ENCODE assay signal across 26 mouse cellular contexts in genomic region chr14:58985838-58986237, GRCm38 (mm10).
DNase-seq lines count a peak whose midpoint lies in the region; ATAC-seq lines count a peak whose summit lies in the region.
"Had no signal": no experiment of that assay in that cellular context is flagged by ENCODE, and none has a peak within 500 bp of the region (broad histone marks: within the 10 kb centered on the region; RNA-seq: fewer than 3 reads in every experiment).

No protein-coding gene starts in this region.

- DNase-seq in forebrain, embryonic 10.5 days (ENCODE audit: extremely low spot score, low spot score) = no peak
- DNase-seq in hindbrain, embryonic 10.5 days (ENCODE audit: low spot score) = no peak
- DNase-seq in retina, postnatal 1 day = peak; percentile 43
- no peak for DNase-seq in ovary, postnatal 10 days (ENCODE audit: low spot score)
- DNase-seq: adrenal gland, postnatal 10 days; cerebellum, adult 11-12 months; cerebellum, adult 9-11 months; embryo, embryonic 11 days; gastrocnemius, postnatal 14 days; kidney, adult 8-10 months; kidney, postnatal 4 days; liver; lung, embryonic 14.5 days; lung, postnatal 14 days; thymus, postnatal 4 days had no signal

- no peaks in the 10 kb centered on the region for H3K36me3 ChIP-seq in forebrain, embryonic 13.5 days (ENCODE audit: poor library complexity, severe bottlenecking)
- H3K36me3 ChIP-seq in forebrain, embryonic 10.5 days (replicated peaks) = no peaks in the 10 kb centered on the region
- no peaks in the 10 kb centered on the region for H3K36me3 ChIP-seq in hindbrain, embryonic 16.5 days (ENCODE audit: control insufficient read depth, insufficient read depth, low read length)
- no peaks in the 10 kb centered on the region for H3K36me3 ChIP-seq in hindbrain, embryonic 10.5 days
- no peaks in the 10 kb centered on the region for H3K36me3 ChIP-seq in neural tube, embryonic 13.5 days
- no peaks in the 10 kb centered on the region for H3K36me3 ChIP-seq in neural tube, embryonic 15.5 days
- H3K36me3 ChIP-seq: embryonic facial prominence, embryonic 12.5 days; heart, embryonic 10.5 days; heart, embryonic 15.5 days had no signal

- peak; percentile 83 for ATAC-seq in forebrain, embryonic 13.5 days
- ATAC-seq in hindbrain, embryonic 16.5 days = peak; percentile 56; the same call in 1 of the 2 replicates
- 0 out of 2 replicates have a peak, but pooled peaks have one; percentile 43 for ATAC-seq in neural tube, embryonic 13.5 days (ENCODE audit: low read depth)
- ATAC-seq in neural tube, embryonic 15.5 days (ENCODE audit: low FRiP score) = no peak
- ATAC-seq: intestine, embryonic 16.5 days had no signal

- no peak overlapping the region for H3K27ac ChIP-seq in forebrain, embryonic 13.5 days
- no peak overlapping the region for H3K27ac ChIP-seq in forebrain, embryonic 10.5 days
- no peak overlapping the region for H3K27ac ChIP-seq in hindbrain, embryonic 16.5 days (ENCODE audit: low read depth, low read length)
- no peak overlapping the region for H3K27ac ChIP-seq in hindbrain, embryonic 10.5 days
- H3K27ac ChIP-seq in neural tube, embryonic 13.5 days (replicated peaks) = no peak overlapping the region
- no peak overlapping the region for H3K27ac ChIP-seq in neural tube, embryonic 15.5 days (replicated peaks)
- H3K27ac ChIP-seq: embryonic facial prominence, embryonic 12.5 days; heart, embryonic 10.5 days; heart, embryonic 15.5 days; kidney, postnatal 0 days; liver, embryonic 14.5 days had no signal

- H3K27me3 ChIP-seq in forebrain, embryonic 13.5 days = no peaks in the 10 kb centered on the region
- no peaks in the 10 kb centered on the region for H3K27me3 ChIP-seq in forebrain, embryonic 10.5 days (ENCODE audit: poor library complexity, severe bottlenecking)
- H3K27me3 ChIP-seq in hindbrain, embryonic 16.5 days (replicated peaks; ENCODE audit: control insufficient read depth, insufficient read depth, low read length) = no peaks in the 10 kb centered on the region
- H3K27me3 ChIP-seq in hindbrain, embryonic 10.5 days (ENCODE audit: insufficient read depth, poor library complexity, severe bottlenecking) = no peaks in the 10 kb centered on the region
- peaks cover 2% of the 10 kb centered on the region for H3K27me3 ChIP-seq in neural tube, embryonic 13.5 days
- H3K27me3 ChIP-seq in neural tube, embryonic 15.5 days (replicated peaks) = no peaks in the 10 kb centered on the region
- H3K27me3 ChIP-seq: CH12.LX; embryonic facial prominence, embryonic 12.5 days; heart, embryonic 15.5 days had no signal

- peaks cover 12% of the 10 kb centered on the region for H3K4me1 ChIP-seq in forebrain, embryonic 13.5 days
- peaks cover 16% of the 10 kb centered on the region for H3K4me1 ChIP-seq in forebrain, embryonic 10.5 days
- no peaks in the 10 kb centered on the region for H3K4me1 ChIP-seq in hindbrain, embryonic 16.5 days (ENCODE audit: control insufficient read depth, insufficient read depth, low read depth, low read length)
- peaks cover 17% of the 10 kb centered on the region for H3K4me1 ChIP-seq in hindbrain, embryonic 10.5 days (replicated peaks)
- peaks cover 20% of the 10 kb centered on the region for H3K4me1 ChIP-seq in neural tube, embryonic 13.5 days (replicated peaks)
- H3K4me1 ChIP-seq in neural tube, embryonic 15.5 days = peaks cover 6% of the 10 kb centered on the region
- H3K4me1 ChIP-seq: heart, embryonic 10.5 days; heart, embryonic 15.5 days had no signal

- H3K9ac ChIP-seq in forebrain, embryonic 13.5 days = no peak overlapping the region
- no peak overlapping the region for H3K9ac ChIP-seq in hindbrain, embryonic 16.5 days (ENCODE audit: low read depth, low read length)
- no peak overlapping the region for H3K9ac ChIP-seq in neural tube, embryonic 13.5 days
- H3K9ac ChIP-seq in neural tube, embryonic 15.5 days (replicated peaks) = no peak overlapping the region
- H3K9ac ChIP-seq: embryonic facial prominence, embryonic 12.5 days; heart, embryonic 15.5 days; liver, embryonic 14.5 days; lung, embryonic 14.5 days had no signal

- H3K9me3 ChIP-seq in forebrain, embryonic 13.5 days (replicated peaks) = no peaks in the 10 kb centered on the region
- no peaks in the 10 kb centered on the region for H3K9me3 ChIP-seq in forebrain, embryonic 10.5 days
- no peaks in the 10 kb centered on the region for H3K9me3 ChIP-seq in hindbrain, embryonic 16.5 days (ENCODE audit: control insufficient read depth, low read length)
- no peaks in the 10 kb centered on the region for H3K9me3 ChIP-seq in hindbrain, embryonic 10.5 days
- H3K9me3 ChIP-seq in neural tube, embryonic 13.5 days = no peaks in the 10 kb centered on the region
- no peaks in the 10 kb centered on the region for H3K9me3 ChIP-seq in neural tube, embryonic 15.5 days (replicated peaks)
- H3K9me3 ChIP-seq: embryonic facial prominence, embryonic 12.5 days; heart, embryonic 10.5 days; heart, embryonic 15.5 days had no signal

- H3K4me3 ChIP-seq in forebrain, embryonic 13.5 days = no peak overlapping the region
- H3K4me3 ChIP-seq in forebrain, embryonic 10.5 days = no peak overlapping the region
- no peak overlapping the region for H3K4me3 ChIP-seq in hindbrain, embryonic 16.5 days (ENCODE audit: low read length)
- no peak overlapping the region for H3K4me3 ChIP-seq in hindbrain, embryonic 10.5 days
- H3K4me3 ChIP-seq in neural tube, embryonic 13.5 days = no peak overlapping the region
- H3K4me3 ChIP-seq in neural tube, embryonic 15.5 days (replicated peaks) = no peak overlapping the region
- H3K4me3 ChIP-seq: embryonic facial prominence, embryonic 12.5 days; heart, embryonic 10.5 days; heart, embryonic 15.5 days had no signal

- no peak overlapping the region for H3K4me2 ChIP-seq in forebrain, embryonic 13.5 days
- no peak overlapping the region for H3K4me2 ChIP-seq in hindbrain, embryonic 16.5 days (ENCODE audit: low read length)
- no peak overlapping the region for H3K4me2 ChIP-seq in neural tube, embryonic 13.5 days
- no peak overlapping the region for H3K4me2 ChIP-seq in neural tube, embryonic 15.5 days
- H3K4me2 ChIP-seq: embryonic facial prominence, embryonic 12.5 days; heart, embryonic 15.5 days; lung, embryonic 14.5 days had no signal

- WGBS in forebrain, embryonic 13.5 days = 68% methylated on average over 5 of the region's 5 CpGs
- WGBS in forebrain, embryonic 10.5 days = 84% methylated on average over 5 of the region's 5 CpGs
- 56% methylated on average over 5 of the region's 5 CpGs for WGBS in hindbrain, embryonic 16.5 days
- WGBS in hindbrain, embryonic 10.5 days = 76% methylated on average over 5 of the region's 5 CpGs
- WGBS in neural tube, embryonic 13.5 days = 55% methylated on average over 5 of the region's 5 CpGs
- 49% methylated on average over 5 of the region's 5 CpGs for WGBS in neural tube, embryonic 15.5 days
